Mouse (Mus musculus) kidney, postnatal 14 days (tissue): ENCODE measurements around the gene Clca2.
"Not testable (repeated sequence)": the region's sequence is repeated elsewhere in the genome, so short reads cannot be mapped to it uniquely, and the experiment has no call there.

Experiments used
- DNase-seq: peaks from one replicate; pipeline ENCODE4 v3.0.0; 2022; ENCODE audit warnings: mixed read lengths

The Clca2 gene

DNA sequence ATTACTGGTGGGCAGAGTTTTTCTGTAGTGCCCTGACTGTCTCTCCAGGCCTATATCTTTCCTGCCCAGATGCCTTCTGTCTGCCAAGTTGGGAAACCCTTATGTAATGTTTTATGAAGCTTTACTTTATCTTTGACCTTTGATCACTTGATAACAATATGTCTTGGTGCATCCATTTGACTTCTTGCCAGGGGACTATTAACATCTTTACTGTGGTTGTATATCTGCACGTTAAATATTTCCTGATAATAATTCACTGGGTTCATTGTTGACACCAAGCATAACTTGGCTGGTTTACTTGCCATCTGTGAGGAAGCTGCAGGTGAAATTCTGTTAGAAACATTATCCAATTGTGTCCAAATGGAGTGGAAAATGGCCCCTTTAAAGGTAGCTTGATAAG is 16.2 kb downstream of the Clca2 start:
- DNase-seq: no peak

DNA sequence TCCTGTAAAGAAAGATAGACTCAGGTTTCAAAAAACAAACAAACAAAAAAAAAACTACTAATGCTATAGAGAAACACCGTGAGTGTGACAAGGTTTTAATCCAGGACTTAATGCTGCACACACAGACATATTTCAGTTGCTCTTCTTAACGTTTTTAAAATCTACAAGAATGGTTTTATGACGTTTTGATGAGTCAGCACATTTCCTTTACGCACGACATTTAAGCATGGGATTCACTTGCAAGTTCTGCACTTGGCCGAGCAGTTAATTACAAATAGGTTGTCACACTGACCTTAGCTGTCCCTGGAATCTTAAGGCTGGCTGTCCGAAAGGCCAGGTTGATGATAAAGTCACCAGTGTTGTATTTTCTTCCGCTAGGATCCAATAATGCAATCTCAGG is 18.3 kb downstream of the Clca2 start:
- no peak for DNase-seq

DNA sequence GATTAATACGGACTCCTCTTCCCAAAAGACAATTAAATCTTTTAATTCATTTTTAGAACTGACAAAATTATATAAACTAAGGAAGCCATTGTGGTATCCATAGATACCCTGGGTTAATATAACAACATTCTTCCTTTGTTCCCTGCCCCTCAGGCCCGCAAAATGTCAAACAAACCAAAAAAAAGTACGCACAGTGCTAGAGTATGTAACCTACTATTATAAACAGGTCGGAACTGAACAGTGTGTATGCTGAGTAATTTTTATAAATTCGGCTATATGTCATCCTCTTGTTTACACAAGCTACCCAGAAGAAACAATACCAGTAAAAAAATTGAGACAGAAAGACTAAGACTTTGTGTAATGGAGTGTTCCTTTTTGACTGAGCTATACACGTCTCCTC is 20.8 kb downstream of the Clca2 start:
- DNase-seq: no peak

DNA sequence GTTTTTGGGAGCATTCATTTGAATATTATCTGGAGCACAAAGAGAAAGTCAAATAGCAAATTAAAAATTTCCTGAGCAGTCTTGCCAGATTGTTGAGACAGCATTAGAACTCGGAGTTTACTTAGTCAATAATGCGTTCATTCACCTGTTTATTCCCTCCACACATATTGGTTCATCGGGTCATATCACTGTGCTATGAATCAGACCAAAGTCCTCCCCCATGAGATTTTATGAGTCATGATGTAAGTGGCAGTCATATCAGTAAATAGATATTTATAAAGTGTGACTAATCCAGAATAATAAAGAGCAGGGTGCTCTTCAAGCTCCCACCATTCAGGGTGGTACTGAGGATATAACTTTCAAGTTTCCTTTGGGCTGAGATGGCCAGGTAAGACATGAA is 26.9 kb downstream of the Clca2 start:
- no peak for DNase-seq

DNA sequence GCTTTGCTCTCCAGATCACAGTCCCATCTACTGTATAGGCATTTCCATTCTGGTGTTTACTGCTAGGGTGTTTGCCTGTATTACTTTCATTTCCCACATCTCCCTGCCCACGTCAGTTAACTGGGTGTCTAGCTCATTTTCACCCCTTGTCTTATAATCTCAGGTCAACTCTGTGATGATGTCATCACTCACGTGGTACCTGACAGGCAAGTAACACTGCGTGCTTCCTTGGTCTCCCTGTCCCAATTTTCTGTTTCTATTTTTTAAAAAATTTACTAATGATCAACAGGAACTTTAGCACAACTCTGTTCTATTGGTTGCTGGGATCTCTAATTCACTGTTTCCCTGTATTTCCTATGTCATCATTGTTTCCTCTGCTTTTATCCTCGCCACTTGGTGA is 30.3 kb downstream of the Clca2 start:
- DNase-seq: no peak

DNA sequence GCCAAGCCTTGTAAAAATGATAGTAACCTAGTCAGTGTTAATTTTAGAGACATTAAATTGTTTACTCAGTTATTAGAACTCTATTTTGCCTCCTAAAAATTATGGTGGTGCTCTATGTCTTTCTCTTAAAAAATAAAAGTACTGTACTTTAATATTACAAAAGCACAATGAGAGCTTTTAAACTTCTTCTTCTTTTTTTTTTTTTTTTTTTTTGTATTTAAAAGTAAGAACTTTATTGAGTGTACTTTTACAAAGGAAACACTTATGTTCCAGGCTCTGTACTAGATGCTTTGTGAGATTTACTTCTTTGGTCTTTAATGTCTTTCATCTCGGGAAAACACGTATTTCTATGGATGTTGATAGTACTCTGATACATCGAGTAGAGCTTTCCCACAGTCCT is 44.1 kb downstream of the Clca2 start:
- not testable (repeated sequence) for DNase-seq

DNA sequence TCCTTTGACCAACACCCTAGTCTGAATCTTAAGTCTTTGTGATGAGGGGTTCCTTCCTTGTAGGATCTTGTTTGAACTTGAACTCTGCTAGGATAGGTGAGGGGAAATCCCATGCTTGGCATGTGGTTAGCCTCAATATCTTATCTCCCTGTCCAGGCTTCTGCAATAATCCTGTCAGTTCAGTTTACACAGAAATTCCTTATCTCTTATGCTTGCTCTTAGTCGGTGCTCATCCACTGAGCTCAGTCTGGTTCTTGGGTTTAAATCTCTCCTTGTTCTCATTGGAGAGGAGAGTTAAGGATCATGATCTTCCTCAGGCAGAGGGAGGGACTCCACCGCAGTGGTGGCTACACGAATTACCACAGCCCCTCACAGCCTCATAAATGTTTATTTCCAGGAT is 49.4 kb downstream of the Clca2 start:
- no peak for DNase-seq

DNA sequence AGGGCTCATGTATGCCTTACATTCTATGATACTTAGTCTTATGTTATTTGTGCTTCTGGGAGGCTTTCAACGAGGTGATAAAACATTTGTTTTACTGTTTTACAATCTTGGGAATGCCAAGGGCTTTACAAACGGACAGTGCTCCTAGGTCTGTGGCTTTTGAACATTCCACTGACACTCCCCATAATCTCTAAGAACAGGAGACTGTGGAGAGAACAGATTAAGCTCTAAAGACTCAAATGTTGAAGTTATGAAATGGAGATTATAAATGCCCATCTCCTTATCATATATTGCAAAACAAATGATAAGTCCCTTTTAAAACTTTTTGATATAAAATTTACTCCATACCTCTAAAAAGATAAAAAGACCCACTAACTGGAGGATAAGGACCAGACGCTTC is 60.4 kb downstream of the Clca2 start:
- no peak for DNase-seq

DNA sequence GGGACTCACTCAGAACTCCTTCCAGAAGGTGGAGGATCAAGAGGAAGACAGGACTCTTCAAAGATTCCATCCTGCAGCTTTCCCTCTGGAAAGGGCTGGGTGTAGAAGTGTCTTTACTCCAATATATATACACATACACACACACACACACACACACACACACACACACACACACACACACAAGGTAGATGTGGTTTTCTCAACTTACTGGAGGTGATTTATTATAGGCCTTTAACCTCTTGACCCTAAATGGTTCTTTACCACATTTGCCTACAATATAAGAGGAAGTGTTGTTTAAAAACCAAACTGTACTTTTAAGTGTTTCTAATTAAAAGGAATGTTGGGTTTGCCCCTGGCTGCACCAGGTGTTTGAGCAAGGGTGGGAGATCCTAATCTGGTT is 66.6 kb downstream of the Clca2 start, which contains the start of gene Clca1:
Gene Clca1 (minus strand): TSS at position 101 of the 400 bp plus-strand sequence.
- DNase-seq: no peak

DNA sequence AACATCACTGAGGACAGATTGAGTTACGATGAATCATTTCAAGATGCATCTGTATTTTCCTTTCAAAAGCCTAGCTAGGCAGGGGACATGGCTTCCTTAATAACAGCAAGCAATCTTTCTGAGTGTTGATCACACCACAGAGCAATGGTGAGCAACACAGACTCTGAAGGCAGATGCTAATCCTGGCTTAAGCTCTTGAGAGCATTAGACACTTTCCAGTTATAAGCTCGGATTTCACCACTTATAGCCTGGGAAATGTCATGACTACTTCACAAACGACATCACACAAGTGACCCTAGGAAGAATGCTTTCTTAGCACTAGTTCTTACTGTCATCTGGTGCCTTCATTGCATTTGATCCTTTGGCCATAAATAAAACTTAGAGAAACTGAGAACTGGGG is 71.2 kb downstream of the Clca2 start:
- DNase-seq: no peak

DNA sequence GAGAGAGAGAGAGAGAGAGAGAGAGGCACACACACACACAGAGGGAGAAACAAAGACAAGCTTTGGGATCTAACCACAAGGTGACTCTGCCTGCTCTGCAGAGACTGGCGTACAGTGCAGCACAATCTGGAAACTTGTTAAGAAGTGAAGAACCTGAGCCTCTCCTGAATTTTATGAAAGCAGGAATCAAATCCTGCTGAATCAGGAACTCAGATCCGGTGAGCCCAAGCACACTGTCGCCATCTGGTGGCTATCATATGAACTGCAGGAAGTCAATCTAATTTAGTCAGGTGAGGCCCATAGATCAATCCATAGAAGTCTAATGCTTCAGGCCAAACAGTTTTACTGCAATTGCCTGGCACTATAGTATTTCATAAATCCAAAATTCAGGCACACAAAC is 72.5 kb downstream of the Clca2 start:
- peak; percentile 58 for DNase-seq
